Mouse (Mus musculus) forebrain, embryonic 15.5 days (tissue): Measurements from ENCODE around the gene Olfr1393. TPM values are rescaled to one million over a fixed set of nuclear protein-coding genes. Genes with fewer than 3 reads are reported as not detected.

ENCODE experiments used
- ATAC-seq: fragments of 200-750 bp; cut with Nextera tagmentation; replicated peaks from 2 replicates; pipeline ENCODE4 v1.8.0; 2017; ENCODE audit warnings: mild to moderate bottlenecking, moderate TSS enrichment, moderate library complexity
- H3K27ac ChIP-seq: fragments of 300-500 bp; sonication (generic); replicated peaks from 2 replicates; pipeline ENCODE4 v1.5.1; 2015; ENCODE audit warnings: mild to moderate bottlenecking, inconsistent platforms
- H3K27me3 ChIP-seq: fragments of 300-500 bp; sonication (generic); 2 replicates; pipeline ENCODE4 v1.6.1; 2015; ENCODE audit warnings: inconsistent platforms
- H3K36me3 ChIP-seq: fragments of 300-500 bp; sonication (generic); 2 replicates; pipeline ENCODE4 v1.6.1; 2015; ENCODE audit warnings: mild to moderate bottlenecking, inconsistent platforms
- H3K4me1 ChIP-seq: fragments of 300-500 bp; sonication (generic); 2 replicates; pipeline ENCODE4 v1.6.1; 2015; ENCODE audit warnings: inconsistent platforms
- H3K4me2 ChIP-seq: fragments of 300-500 bp; sonication (generic); replicated peaks from 2 replicates; pipeline ENCODE4 v1.6.1; 2015; ENCODE audit warnings: mild to moderate bottlenecking, inconsistent platforms
- H3K4me3 ChIP-seq: fragments of 300-500 bp; sonication (generic); 2 replicates; pipeline ENCODE4 v1.5.1; 2015; ENCODE audit warnings: mild to moderate bottlenecking, inconsistent platforms
- H3K9ac ChIP-seq: fragments of 300-500 bp; sonication (generic); replicated peaks from 2 replicates; pipeline ENCODE4 v1.6.1; 2015; ENCODE audit warnings: mild to moderate bottlenecking, inconsistent platforms
- H3K9me3 ChIP-seq: fragments of 300-500 bp; sonication (generic); 2 replicates; pipeline ENCODE4 v1.6.1; 2016; ENCODE audit warnings: inconsistent platforms
- WGBS: fragments of 180-500 bp; shearing (Covaris S2); methylation state at CpG from one replicate; pipeline ENCODE4 v1.1.7; 2015; ENCODE audit warnings: mixed read lengths; 5-methylcytosine and 5-hydroxymethylcytosine counted together
- polyA plus RNA-seq: library from polyadenylated mRNA; unstranded; fragments of >200 nt; fragmentation: Nextera tagmentation; extraction: Ambion mirVana; gene quantifications from 2 replicates; pipeline ENCODE4 v1.2.1, GENCODE M21; 2015

Olfr1393 gene
- polyA plus RNA-seq, 1 experiment from 2014 or later, result not detected

DNA sequence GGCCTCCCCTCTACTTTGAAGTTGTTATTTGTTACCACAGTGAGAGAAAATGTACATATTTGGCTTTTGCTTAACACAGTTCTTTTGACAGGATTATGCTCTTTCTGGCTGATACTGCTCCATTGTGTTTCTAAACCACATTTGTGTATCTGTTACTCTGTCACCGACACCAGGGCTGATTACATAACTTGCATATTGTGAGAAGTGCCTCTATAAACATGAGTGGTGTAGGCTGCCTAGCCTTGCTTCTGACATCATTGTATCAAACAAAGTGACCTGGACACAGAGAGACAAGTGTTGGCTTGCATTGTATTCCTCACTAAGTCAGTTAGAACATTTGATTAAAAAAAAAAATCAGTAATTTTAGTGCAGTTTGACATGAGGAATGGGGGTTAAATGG, 18.3 kb upstream of the Olfr1393 start:
- Histone ChIP-seq H3K4me1 (no peaks in the 10 kb centered on the region), H3K27me3 (no peaks in the 10 kb centered on the region), H3K4me2 (no peak overlapping the region), H3K27ac (no peak overlapping the region), H3K9me3 (no peaks in the 10 kb centered on the region), H3K9ac (no peak overlapping the region), H3K36me3 (peaks cover 6% of the 10 kb centered on the region; the same call in 1 of the 2 replicates), H3K4me3 (no peak overlapping the region)
- no peak for ATAC-seq
- 77% methylated on average over 1 of the region's 1 CpGs for WGBS

DNA sequence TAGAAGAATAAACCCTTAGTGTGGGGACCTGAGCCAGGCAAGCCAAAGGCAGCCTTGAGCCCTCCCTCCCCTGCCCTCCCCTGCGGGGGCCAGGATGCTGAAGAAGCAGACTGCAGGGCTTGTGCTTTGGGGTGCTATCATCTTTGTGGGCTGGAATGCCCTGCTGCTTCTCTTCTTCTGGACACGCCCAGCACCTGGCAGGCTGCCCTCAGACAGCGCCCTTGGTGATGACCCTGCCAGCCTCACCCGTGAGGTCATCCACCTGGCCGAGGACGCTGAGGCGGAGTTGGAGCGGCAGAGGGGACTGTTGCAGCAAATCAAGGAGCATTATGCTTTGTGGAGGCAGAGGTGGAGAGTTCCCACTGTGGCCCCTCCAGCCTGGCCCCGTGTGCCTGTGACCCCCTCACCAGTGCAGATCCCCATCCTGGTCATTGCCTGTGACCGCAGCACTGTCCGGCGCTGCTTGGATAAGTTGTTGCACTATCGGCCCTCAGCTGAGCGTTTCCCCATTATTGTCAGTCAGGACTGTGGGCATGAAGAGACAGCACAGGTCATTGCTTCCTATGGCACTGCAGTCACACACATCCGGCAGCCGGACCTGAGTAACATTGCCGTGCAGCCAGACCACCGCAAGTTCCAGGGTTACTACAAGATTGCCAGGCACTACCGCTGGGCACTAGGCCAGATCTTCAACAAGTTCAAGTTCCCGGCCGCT, 17.3 kb upstream of the Olfr1393 start:
- H3K27me3 ChIP-seq, result no peaks in the 10 kb centered on the region

DNA sequence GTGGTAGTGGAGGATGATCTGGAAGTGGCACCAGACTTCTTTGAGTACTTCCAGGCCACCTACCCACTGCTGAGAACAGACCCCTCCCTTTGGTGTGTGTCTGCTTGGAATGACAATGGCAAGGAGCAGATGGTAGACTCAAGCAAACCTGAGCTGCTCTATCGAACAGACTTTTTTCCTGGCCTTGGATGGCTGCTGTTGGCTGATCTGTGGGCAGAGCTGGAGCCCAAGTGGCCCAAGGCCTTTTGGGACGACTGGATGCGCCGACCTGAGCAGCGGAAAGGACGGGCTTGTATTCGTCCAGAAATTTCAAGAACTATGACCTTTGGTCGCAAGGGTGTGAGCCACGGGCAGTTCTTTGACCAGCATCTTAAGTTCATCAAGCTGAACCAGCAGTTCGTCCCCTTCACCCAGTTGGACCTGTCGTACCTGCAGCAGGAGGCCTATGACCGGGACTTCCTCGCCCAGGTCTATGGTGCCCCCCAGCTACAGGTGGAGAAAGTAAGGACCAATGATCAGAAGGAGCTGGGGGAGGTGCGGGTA, 16.7 kb upstream of the Olfr1393 start:
- H3K9ac ChIP-seq, result no peak overlapping the region
- no peak for ATAC-seq

More for the DNA sequence above, 17.3 kb upstream of the Olfr1393 start:
- Histone ChIP-seq H3K27ac (no peak overlapping the region), H3K9ac (no peak overlapping the region), H3K4me3 (no peak overlapping the region), H3K4me2 (no peak overlapping the region), H3K36me3 (peaks cover 6% of the 10 kb centered on the region; the same call in 1 of the 2 replicates), H3K4me1 (no peaks in the 10 kb centered on the region), H3K9me3 (no peaks in the 10 kb centered on the region)
- no peak for ATAC-seq
- WGBS, result 93% methylated on average over 21 of the region's 21 CpGs

DNA sequence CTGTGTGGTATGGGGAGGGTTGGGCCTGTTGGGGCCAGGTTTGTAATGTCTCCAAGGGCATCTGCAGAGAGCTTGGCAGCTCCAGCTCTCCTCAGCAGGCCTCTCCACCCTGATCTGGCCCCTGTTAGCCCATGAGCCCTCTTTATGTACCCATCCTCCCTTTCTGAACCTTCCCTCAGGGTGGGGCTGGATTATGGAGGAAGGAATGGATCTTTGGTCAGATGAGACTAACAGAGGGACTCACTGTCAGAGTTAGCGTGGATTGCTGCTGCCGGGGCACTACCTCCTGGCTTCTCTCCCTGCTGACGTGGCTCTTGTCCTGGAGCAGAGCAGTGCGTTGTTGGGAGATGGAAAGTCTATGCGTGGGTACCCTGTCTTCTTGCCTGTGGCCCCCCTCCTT, 15.8 kb upstream of the Olfr1393 start:
- Histone ChIP-seq H3K27ac (no peak overlapping the region), H3K36me3 (peaks cover 6% of the 10 kb centered on the region; the same call in 1 of the 2 replicates), H3K9me3 (no peaks in the 10 kb centered on the region), H3K4me1 (no peaks in the 10 kb centered on the region), H3K27me3 (no peaks in the 10 kb centered on the region), H3K4me3 (no peak overlapping the region), H3K9ac (no peak overlapping the region), H3K4me2 (no peak overlapping the region)
- 91% methylated on average over 5 of the region's 5 CpGs for WGBS
- peak; percentile 35; the same call in 1 of the 2 replicates for ATAC-seq

More for the DNA sequence above, 16.7 kb upstream of the Olfr1393 start:
- Histone ChIP-seq H3K9me3 (no peaks in the 10 kb centered on the region), H3K27ac (no peak overlapping the region), H3K4me2 (no peak overlapping the region), H3K4me3 (no peak overlapping the region), H3K4me1 (no peaks in the 10 kb centered on the region), H3K27me3 (no peaks in the 10 kb centered on the region), H3K36me3 (peaks cover 6% of the 10 kb centered on the region; the same call in 1 of the 2 replicates)
- WGBS, result 92% methylated on average over 14 of the region's 14 CpGs

DNA sequence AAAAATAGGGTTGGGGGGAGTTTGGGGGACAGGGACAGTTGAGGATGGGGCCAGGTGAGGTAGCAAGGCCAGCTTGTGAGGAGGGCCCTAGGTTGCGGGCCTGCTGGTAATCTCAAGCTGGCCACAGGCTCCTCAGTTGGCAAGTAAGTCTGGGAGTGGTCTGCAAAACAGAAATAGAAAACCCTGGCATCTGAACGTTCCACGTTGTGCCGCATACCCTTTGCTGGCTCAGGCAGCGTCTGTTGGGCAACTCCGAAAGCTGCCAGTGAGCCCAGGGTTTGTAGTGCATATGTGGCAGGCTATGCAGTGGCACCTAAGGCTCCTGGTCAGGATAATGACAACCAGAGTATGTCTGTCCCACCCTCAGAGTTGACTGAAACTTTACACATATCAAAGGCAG, 15.0 kb upstream of the Olfr1393 start:
- Histone ChIP-seq H3K36me3 (peaks cover 6% of the 10 kb centered on the region; the same call in 1 of the 2 replicates), H3K27ac (no peak overlapping the region), H3K27me3 (no peaks in the 10 kb centered on the region), H3K4me2 (no peak overlapping the region), H3K4me3 (no peak overlapping the region), H3K9ac (no peak overlapping the region), H3K4me1 (no peaks in the 10 kb centered on the region), H3K9me3 (no peaks in the 10 kb centered on the region)
- WGBS, result 90% methylated on average over 6 of the region's 6 CpGs
- ATAC-seq, result no peak

DNA sequence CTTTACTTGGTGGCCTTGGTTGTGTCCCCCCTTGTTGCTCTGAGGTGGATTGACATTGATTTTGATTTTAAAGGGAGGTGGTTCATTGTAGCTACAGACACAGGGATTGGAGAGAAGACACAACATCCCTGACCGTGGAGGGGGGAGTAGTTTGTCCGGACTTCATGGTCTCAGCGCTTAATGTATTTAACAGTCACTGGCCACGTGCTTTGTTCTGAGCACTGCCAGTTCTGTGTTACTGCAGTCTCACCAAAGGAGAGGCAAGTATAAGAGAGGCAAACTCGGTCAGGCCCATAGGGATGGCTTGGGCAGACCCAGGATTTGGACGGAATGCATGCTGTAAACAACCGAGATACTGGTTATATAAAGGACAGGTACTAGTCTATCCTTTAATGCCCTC, 14.0 kb upstream of the Olfr1393 start:
- Histone ChIP-seq H3K36me3 (peaks cover 6% of the 10 kb centered on the region; the same call in 1 of the 2 replicates), H3K9ac (no peak overlapping the region), H3K4me3 (no peak overlapping the region), H3K27me3 (no peaks in the 10 kb centered on the region), H3K4me1 (no peaks in the 10 kb centered on the region), H3K9me3 (no peaks in the 10 kb centered on the region), H3K27ac (no peak overlapping the region), H3K4me2 (no peak overlapping the region)
- no peak for ATAC-seq
- WGBS, result 94% methylated on average over 7 of the region's 7 CpGs

DNA sequence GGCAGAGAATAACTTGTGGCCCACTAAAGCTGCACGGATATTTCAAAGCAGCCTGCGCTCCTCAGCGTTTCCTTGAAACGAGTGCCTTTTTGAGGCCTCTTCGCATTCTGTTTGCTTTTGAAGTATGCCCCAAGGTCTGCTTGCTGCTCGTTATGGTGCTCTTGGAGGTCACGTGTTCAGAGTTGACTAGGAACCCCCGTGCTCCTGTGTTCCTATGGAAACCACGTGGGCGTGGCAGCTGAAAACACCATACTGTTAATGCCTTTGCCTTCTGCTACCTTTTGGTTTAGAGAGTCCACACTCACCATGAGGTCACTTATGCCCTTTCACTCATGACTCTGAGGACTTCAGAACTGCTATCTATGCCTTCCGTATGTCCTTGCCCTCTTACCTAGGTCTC, 13.5 kb upstream of the Olfr1393 start:
- H3K36me3 ChIP-seq, result peaks cover 6% of the 10 kb centered on the region; the same call in 1 of the 2 replicates
- no peak for ATAC-seq
- no peak overlapping the region for H3K9ac ChIP-seq
- H3K9me3 ChIP-seq, result no peaks in the 10 kb centered on the region
- WGBS, result 62% methylated on average over 11 of the region's 11 CpGs
- no peak overlapping the region for H3K4me2 ChIP-seq
- no peaks in the 10 kb centered on the region for H3K27me3 ChIP-seq
- no peak overlapping the region for H3K27ac ChIP-seq
- H3K4me3 ChIP-seq, result no peak overlapping the region
- H3K4me1 ChIP-seq, result no peaks in the 10 kb centered on the region

DNA sequence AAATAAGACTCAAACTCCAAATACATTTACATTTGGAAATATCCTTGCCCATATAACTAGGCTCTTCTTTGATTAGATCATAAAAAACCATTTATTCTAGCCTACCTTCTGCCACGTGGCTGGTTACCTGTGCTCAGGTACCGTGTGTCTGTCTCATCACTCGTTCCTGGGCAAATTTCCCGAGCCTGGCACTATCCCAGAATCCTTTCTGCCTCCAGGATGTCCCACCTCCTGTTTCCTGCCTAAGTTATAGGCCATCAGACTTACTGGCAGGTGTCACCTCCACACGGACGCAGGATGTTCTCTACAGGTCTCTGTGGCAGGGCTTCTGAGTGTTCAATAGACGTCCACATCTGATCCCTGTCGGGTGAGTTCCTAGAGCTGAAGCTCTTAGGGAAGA, 13.0 kb upstream of the Olfr1393 start:
- WGBS, result 87% methylated on average over 8 of the region's 8 CpGs
- H3K27ac ChIP-seq, result no peak overlapping the region
- no peak overlapping the region for H3K9ac ChIP-seq
- no peak overlapping the region for H3K4me3 ChIP-seq
- H3K4me2 ChIP-seq, result no peak overlapping the region
- no peak for ATAC-seq
- H3K9me3 ChIP-seq, result no peaks in the 10 kb centered on the region
- no peaks in the 10 kb centered on the region for H3K27me3 ChIP-seq
- no peaks in the 10 kb centered on the region for H3K4me1 ChIP-seq
- peaks cover 6% of the 10 kb centered on the region; the same call in 1 of the 2 replicates for H3K36me3 ChIP-seq

DNA sequence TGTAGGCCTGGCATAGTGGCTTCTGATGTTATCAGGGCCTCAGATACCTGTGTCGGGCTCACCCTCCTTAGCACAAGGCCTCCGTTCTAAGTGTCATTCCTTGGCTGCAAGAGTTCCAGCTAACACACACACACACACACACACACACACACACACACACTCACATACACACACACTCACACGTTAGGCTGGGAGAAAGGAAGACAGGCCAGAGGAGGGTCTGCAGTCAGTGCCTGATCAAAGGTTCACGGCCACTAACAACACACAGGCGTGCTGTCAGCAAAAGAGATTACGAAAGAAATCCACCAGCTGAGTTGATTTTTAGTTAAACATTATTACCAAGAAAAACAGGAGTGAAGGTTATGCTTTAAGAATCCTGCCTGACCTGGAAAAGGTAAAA, 11.4 kb upstream of the Olfr1393 start:
- 86% methylated on average over 6 of the region's 6 CpGs for WGBS
- H3K36me3 ChIP-seq, result peaks cover under 1% of the 10 kb centered on the region; the same call in 1 of the 2 replicates
- ATAC-seq, result no peak
- no peak overlapping the region for H3K9ac ChIP-seq
- H3K4me1 ChIP-seq, result no peaks in the 10 kb centered on the region
- no peaks in the 10 kb centered on the region for H3K27me3 ChIP-seq
- H3K27ac ChIP-seq, result no peak overlapping the region
- no peak overlapping the region for H3K4me3 ChIP-seq
- no peak overlapping the region for H3K4me2 ChIP-seq
- H3K9me3 ChIP-seq, result no peaks in the 10 kb centered on the region

DNA sequence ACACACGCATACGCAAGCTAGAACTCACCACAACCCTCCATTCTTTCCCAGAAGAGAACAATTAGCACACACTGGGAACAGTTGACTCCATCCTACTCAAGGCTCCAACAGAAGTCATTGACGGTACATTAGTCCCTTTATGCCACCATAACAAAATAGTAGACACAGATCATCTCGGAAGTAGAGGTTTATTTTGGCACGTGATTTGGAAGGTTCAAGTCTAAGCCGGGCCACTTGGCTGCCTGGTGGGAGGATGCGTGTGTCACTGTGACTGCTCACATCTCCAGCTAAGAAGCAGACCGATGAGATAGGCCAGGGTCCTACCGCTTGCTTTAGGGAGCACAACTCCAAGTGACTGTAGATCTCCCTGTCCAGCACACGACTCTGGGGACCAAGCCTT, 10.8 kb upstream of the Olfr1393 start:
- Histone ChIP-seq H3K9me3 (no peaks in the 10 kb centered on the region), H3K9ac (no peak overlapping the region), H3K27ac (no peak overlapping the region), H3K27me3 (no peaks in the 10 kb centered on the region), H3K4me1 (no peaks in the 10 kb centered on the region), H3K4me2 (no peak overlapping the region), H3K36me3 (no peaks in the 10 kb centered on the region), H3K4me3 (no peak overlapping the region)
- no peak for ATAC-seq
- WGBS, result 85% methylated on average over 10 of the region's 10 CpGs

DNA sequence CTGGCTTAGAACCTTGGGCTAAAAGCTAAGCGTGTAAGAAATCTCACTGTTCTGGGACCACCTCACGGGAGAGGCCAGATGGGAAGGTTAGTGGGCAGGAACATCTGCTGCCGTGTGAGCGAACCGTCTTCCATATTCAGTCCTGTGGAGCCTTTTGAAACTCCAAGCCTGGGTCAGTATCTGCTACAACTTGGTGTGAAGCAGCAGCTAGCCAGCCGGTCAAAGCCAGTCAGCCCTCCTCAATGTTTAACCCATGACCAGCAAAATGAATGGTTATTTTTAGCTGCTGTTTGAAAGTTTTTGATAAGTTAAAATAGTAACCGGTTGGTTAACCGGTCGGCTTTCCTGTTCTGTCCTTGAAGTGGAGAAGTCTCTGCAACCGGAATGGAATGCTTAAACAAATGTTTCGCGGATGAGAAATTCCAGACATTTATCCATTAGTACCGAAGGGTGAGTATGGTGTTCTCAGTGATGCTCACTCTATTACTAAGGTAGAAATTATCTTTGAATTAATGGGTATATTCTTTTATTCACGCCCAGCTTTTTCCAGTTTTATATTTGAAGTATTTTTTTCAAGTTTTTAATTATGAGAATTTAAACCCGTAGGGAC, 10.0 kb upstream of the Olfr1393 start:
- Histone ChIP-seq H3K4me2 (no peak overlapping the region), H3K9ac (no peak overlapping the region), H3K27ac (no peak overlapping the region), H3K4me1 (no peaks in the 10 kb centered on the region), H3K27me3 (no peaks in the 10 kb centered on the region), H3K9me3 (no peaks in the 10 kb centered on the region), H3K36me3 (no peaks in the 10 kb centered on the region), H3K4me3 (no peak overlapping the region)
- WGBS, result 85% methylated on average over 15 of the region's 15 CpGs
- ATAC-seq, result no peak

DNA sequence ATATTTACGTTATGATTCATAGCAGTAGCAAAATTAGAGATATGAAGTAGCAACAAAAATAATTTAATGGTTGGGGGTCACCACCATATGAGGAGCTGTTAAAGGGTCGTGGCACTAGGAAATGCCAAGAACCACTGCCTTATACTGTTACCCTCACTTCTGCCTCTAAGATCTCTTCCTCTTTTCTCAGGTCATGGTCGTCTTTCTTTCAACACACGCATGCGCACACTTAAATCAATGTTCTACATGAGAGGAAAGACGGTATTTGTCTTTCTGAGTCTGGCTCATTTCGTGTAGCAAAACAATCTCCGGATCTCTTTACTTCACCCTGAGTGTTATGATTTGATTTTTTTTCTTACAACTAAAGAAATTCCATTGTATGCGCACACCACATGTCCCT, 8.3 kb upstream of the Olfr1393 start:
- no peak for ATAC-seq
- Histone ChIP-seq H3K9ac (no peak overlapping the region), H3K27ac (no peak overlapping the region), H3K4me2 (no peak overlapping the region), H3K9me3 (no peaks in the 10 kb centered on the region), H3K36me3 (no peaks in the 10 kb centered on the region), H3K27me3 (no peaks in the 10 kb centered on the region), H3K4me1 (no peaks in the 10 kb centered on the region), H3K4me3 (no peak overlapping the region)
- WGBS, result 96% methylated on average over 9 of the region's 9 CpGs
